Mouse (Mus musculus): Measurements from ENCODE around the gene Gsdme.

Gene Gsdme

GRCm38 (mm10) chr6:50263670-50264069, at the start of gene Gsdme:
Gsdme (minus strand) TSS chr6:50263862.
- no peak for DNase-seq (ENCODE audit: extremely low read depth, low read depth, low spot score)

GRCm38 (mm10) chr6:50312647-50313046, 49.0 kb upstream of the Gsdme start:
- no peak for DNase-seq (ENCODE audit: extremely low read depth, low read depth, low spot score)

GRCm38 (mm10) chr6:50309019-50309418, 45.4 kb upstream of the Gsdme start:
- no peak for DNase-seq (ENCODE audit: extremely low read depth, low read depth, low spot score)

- DNase-seq (ENCODE audit: extremely low read depth, low read depth, low spot score), result no peak
These were observed 43.0 kb upstream of the Gsdme start for GRCm38 (mm10) chr6:50306625-50307024.

- DNase-seq (ENCODE audit: extremely low read depth, low read depth, low spot score), result no peak
These were observed 41.4 kb upstream of the Gsdme start for GRCm38 (mm10) chr6:50304949-50305491.

GRCm38 (mm10) chr6:50301121-50301520, 37.5 kb upstream of the Gsdme start:
- DNase-seq (ENCODE audit: extremely low read depth, low read depth, low spot score), result no peak

DNA sequence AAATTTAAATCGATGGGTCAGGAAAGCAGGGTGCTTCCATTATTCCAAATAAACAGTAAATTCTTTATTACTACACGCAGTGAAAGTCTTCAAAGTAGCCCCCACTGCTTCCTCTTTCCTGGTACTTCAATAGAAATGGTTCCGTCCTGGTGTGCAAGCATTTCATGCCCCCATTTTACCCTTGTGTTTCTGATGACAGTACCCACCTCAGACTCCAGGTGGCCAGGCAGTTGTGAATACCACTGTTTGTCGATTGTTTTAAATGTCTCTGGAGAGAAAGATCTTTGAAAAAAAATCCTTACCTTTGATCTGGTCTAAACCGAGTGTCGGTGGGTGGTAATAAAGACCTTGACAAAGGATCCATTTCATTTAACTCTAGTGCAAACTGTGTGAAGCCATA, 37.0 kb upstream of the Gsdme start:
- DNase-seq (ENCODE audit: extremely low read depth, low read depth, low spot score), result no peak

DNA sequence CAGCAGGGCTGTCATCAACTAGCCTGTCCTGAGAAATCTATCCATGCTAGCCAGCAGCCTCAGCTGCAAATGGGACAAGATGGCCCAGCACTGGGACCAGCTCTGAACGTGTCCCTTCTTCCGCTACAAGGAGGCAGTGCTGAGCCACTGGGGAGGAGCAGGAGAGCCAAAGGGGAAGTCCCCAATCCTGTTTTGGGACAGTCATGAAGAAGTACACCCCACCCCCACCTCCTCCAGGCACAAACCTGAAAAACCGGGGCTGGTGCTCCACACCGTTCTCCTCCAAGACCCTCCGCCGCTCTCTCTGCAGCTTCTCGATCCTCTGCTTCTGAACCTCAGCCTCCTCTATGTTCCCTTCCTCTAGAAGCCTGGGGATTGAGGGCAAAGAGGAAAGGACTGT, 35.4 kb upstream of the Gsdme start:
- no peak for DNase-seq (ENCODE audit: extremely low read depth, low read depth, low spot score)

- no peak for DNase-seq (ENCODE audit: extremely low read depth, low read depth, low spot score)
These were observed 34.0 kb upstream of the Gsdme start for GRCm38 (mm10) chr6:50297671-50298070.

DNA sequence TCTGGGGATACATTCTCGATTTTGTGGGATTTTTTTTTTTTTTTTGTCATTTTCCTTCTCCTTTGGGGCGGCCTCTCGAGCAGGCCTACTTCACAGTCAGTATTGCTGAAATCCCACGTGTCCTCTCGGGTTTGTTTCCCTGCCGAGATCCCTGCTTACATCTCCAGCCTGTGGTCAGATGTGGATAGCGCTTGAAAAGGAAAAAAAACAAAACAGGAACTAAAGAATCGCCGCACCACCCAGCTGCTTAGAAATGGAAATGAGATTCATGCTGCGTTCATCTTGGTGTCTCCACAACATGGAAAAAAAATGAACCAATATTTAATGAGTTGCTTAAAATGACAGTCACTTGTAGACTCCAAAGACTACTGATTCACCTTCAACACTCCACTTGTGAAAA, 31.5 kb upstream of the Gsdme start:
- no peak for DNase-seq (ENCODE audit: extremely low read depth, low read depth, low spot score)

DNA sequence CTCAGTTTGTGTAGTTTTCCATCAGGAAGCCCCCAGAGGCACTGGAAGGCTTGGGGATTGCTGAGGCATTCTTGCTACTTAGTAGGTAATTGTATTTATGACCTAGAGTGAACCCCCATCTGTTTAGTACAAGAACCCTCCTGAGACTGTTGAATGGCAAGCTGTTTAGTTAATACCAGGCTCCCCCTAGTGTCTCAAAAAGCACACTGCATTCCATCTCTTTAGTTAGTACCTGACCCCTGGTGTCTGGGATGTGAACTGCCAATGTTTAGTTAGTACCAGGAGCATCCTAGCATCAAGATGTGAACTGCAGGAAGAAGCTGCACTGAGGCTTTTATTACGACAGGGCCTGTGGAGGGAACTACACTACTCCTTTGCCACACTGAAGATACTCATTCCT, 30.5 kb upstream of the Gsdme start:
- no peak for DNase-seq (ENCODE audit: extremely low read depth, low read depth, low spot score)

- no peak for DNase-seq (ENCODE audit: extremely low read depth, low read depth, low spot score)
These were observed 28.0 kb upstream of the Gsdme start for GRCm38 (mm10) chr6:50291650-50292049.

DNA sequence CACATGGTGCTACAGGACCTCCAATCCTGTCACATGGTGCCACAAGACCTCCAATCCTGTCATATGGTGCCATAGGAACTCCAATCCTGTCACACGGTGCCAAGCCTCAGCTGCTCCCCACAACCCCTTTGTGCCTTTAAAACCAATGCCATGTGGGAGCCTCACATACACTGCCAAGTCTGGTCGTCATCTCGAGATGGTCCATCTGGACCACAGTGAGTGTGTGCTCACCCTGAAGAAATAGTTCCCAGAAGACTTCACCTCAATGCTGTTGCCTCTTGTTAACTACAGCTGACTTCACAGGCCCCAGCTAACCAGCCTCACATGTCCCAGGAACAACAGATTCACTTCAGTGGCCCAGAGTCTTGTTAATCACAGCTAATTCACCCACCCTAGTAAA, 23.2 kb upstream of the Gsdme start:
- DNase-seq (ENCODE audit: extremely low read depth, low read depth, low spot score), result no peak

- no peak for DNase-seq (ENCODE audit: extremely low read depth, low read depth, low spot score)
These were observed 16.0 kb upstream of the Gsdme start for GRCm38 (mm10) chr6:50279642-50280041.

DNA sequence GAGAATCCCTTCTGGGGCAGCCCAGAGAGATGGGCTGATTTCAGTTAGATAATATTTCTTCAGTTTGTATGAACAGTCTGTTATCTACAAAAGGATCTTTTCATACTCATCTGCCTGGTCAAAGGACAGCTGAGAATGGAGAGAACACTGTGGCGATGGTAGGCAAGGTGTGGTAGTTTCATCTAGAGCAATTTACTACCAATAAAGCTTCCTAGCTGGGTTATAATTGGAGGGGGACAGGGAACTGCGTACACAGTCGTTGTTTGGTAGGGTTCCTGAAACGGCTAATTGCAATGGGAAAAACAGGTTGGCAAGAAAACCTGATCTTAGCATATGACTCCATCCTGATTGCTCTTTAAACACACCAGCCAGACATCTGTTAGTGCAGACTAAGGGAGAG, 10.3 kb upstream of the Gsdme start:
- DNase-seq (ENCODE audit: extremely low read depth, low read depth, low spot score), result no peak

- peak; percentile 66 for DNase-seq (ENCODE audit: extremely low read depth, low read depth, low spot score)
These were observed 9.8 kb upstream of the Gsdme start for GRCm38 (mm10) chr6:50273416-50273815.

DNA sequence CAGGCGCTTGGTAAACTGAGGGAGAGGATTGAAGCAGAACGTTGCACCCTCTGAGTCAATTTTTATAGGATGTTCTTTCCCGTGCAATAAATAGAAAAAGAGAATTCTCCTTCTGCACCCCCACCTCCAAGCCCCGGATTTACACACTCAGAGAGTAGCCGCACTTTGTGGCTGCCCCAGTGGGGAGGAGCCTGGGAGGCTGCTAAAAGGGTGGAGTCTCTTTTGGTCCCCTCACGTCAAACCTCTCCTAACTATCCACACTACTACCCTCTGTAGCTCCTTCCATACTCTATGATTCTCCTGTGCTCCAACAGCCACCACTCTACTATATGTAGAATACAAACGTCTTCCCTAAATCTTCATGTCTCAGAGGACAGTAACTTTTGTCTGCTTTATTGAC, 1.4 kb downstream of the Gsdme start:
- no peak for DNase-seq (ENCODE audit: extremely low read depth, low read depth, low spot score)

DNA sequence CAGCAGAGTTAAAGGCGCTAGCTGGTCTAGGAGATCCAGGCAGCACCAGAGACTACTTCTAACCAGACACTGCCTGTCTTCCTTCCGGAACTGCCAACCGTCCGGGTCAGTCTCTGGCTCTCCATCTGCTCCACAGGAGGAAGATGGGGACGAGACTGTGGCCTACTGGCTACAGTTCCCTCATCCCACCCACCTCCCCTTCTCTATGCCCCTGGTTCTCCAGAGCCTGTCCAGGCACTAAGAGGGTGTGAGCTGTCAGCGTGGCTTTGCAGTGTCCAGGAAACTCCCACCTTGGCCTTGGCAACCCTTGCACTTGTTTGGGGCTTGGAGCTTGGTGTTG, 1.8 kb downstream of the Gsdme start:
- DNase-seq (ENCODE audit: extremely low read depth, low read depth, low spot score), result no peak

DNA sequence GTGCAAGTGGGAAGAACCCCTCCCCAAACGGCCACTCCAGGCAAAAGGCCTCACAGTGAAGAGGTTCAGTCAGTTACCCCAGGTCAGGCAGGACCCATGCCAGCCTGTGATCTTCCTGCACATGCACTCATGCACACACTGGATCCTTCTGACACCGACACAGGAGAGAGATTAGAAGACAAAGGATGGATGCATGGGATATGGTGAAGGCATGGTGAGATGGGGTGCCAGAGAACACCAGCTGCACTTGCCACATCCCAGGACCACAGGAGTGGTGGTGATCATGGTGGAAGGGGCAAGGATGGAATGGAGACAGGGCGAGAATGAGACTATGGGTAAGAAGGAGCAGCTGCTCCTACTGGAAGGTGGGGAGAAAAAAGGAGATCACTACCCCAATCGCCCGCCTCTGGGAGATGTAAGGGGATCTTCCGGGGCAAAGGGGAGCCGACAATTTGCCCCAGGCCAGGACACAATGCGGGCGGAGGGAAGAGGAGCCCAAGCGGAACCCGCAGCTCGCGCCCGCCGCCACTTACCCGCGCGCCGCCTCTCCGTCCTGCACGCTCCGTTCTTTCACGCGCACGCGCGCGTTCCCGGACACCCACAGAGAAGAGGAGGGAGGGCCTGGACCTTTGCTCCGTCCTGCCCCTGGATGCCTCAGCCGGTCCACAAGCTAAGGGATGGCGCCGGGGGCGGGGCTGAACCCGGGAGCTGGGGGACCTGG, 2.3 kb downstream of the Gsdme start:
- no peak for DNase-seq (ENCODE audit: extremely low read depth, low read depth, low spot score)

- DNase-seq (ENCODE audit: extremely low read depth, low read depth, low spot score), result no peak
These were observed 8.3 kb downstream of the Gsdme start for GRCm38 (mm10) chr6:50255356-50255755.

DNA sequence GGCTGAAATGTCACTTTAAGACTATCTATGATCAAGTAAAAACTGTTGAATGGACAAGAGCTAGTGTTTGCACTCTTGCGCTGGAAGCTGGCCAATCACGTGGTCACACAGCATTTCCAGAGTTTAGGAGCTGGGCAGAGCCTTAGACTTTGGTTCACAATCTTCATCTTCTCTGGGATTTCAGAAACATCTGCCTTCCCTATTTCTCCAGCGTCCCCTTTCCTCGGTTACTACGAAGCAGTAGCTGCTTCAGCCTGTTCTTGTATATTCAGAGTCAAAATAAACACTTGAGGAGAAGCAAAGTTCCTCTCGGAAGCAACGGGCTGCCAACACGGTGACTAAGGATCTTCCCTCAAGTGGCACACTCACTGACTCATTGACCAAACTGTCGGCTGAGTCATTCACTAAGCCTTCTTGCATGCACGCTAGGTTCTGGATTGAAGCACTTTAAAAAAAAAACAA, 8.9 kb downstream of the Gsdme start:
- peak; percentile 58 for DNase-seq (ENCODE audit: extremely low read depth, low read depth, low spot score)

DNA sequence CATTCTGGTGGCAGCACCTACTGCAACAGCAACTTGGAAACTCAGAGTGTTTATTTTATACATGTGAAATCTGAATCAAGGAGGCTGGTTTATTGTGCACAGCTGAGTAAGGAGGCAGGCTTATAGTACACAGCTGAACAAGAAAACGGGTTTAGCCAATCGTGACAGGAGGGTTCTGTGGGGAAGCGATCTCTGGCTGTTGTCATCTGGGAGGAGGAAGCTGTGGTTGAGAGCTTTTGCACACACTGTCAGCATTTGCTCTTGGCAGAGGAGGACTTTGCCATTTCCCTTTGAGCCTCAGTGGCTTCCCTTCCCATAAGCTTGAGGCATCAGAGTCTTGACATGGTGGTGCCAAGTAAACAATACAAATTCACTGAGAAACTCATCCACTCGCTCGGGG, 11.0 kb downstream of the Gsdme start:
- DNase-seq (ENCODE audit: extremely low read depth, low read depth, low spot score), result no peak

GRCm38 (mm10) chr6:50247791-50248190, 15.9 kb downstream of the Gsdme start:
- DNase-seq (ENCODE audit: extremely low read depth, low read depth, low spot score), result no peak

Data from fat pad, adult 2 months (tissue).